Mouse (Mus musculus) MEL (cell line): ENCODE data around the gene 4930568D16Rik. TPM values are rescaled to one million over a fixed set of nuclear protein-coding genes. Genes with fewer than 3 reads are reported as not detected.
A peak's percentile ranks its signal among the peaks of the same experiment; 100 is the strongest.

Source experiments
- DNase-seq: peaks from one replicate; pipeline ENCODE4 v3.0.0; 2011; ENCODE audit warnings: low read depth, low spot score
- H3K27ac ChIP-seq: 2 replicates; pipeline ENCODE4 v1.5.1; 2012; ENCODE audit warnings: low read depth, mild to moderate bottlenecking, control low read depth, low read length, moderate library complexity; ENCODE audit not compliant: control insufficient read depth
- H3K27me3 ChIP-seq, 2 experiments: fragments of 150-350 bp in 1 of 2; sonication (generic) in 1 of 2; 2 replicates each; pipeline ENCODE4 v1.6.1; 2012; ENCODE audit warnings: low read length in 2 of 2, mild to moderate bottlenecking in 2 of 2, improper control_type of control experiment in 1 of 2, moderate library complexity in 1 of 2; ENCODE audit not compliant: insufficient read depth in 2 of 2, control insufficient read depth in 1 of 2
- H3K36me3 ChIP-seq, 2 experiments: 2 replicates each; pipeline ENCODE4 v1.6.1; 2012 to 2014; ENCODE audit warnings: low read length in 2 of 2, improper control_type of control experiment in 1 of 2, inconsistent platforms in 1 of 2, mild to moderate bottlenecking in 1 of 2; ENCODE audit not compliant: insufficient read depth in 2 of 2, control insufficient read depth in 1 of 2
- H3K4me1 ChIP-seq, 2 experiments: fragments of 150-350 bp in 1 of 2; sonication (generic) in 1 of 2; 2 replicates each; pipeline ENCODE4 v1.6.1; 2012; ENCODE audit warnings: low read length in 2 of 2, improper control_type of control experiment in 1 of 2, mild to moderate bottlenecking in 1 of 2; ENCODE audit not compliant: insufficient read depth in 2 of 2, control insufficient read depth in 1 of 2
- H3K4me3 ChIP-seq, 2 experiments: fragments of 150-350 bp in 1 of 2; sonication (generic) in 1 of 2; 2 replicates each; pipeline ENCODE4 v1.5.1; 2012; ENCODE audit warnings: low read depth in 2 of 2, low read length in 2 of 2, mild to moderate bottlenecking in 2 of 2, moderate library complexity in 2 of 2, control low read depth in 1 of 2, improper control_type of control experiment in 1 of 2; ENCODE audit not compliant: control insufficient read depth in 1 of 2, insufficient read depth in 1 of 2
- H3K79me2 ChIP-seq: 2 replicates; pipeline ENCODE4 v1.6.1; 2012; ENCODE audit warnings: mild to moderate bottlenecking, low read length, moderate library complexity; ENCODE audit not compliant: control insufficient read depth, poor library complexity, insufficient read depth
- H3K9ac ChIP-seq: 2 replicates; pipeline ENCODE4 v1.6.1; 2012; ENCODE audit warnings: low read depth, mild to moderate bottlenecking, control low read depth, low read length, moderate library complexity; ENCODE audit not compliant: control insufficient read depth, poor library complexity, severe bottlenecking
- H3K9me3 ChIP-seq: fragments of 150-350 bp; sonication (generic); replicated peaks from 2 replicates; pipeline ENCODE4 v1.6.1; 2012; ENCODE audit warnings: mild to moderate bottlenecking, low read length, improper control_type of control experiment, moderate library complexity; ENCODE audit not compliant: insufficient read depth
- EP300 ChIP-seq, 2 experiments: IDR thresholded peaks; 2 replicates each; pipeline ENCODE4 v1.6.1; 2011; ENCODE audit warnings: improper control_type of control experiment in 2 of 2, low read length in 2 of 2, low read depth in 1 of 2, mild to moderate bottlenecking in 1 of 2
- KAT2A ChIP-seq: conservative IDR thresholded peaks from 2 replicates; pipeline ENCODE4 v1.6.1; 2012; ENCODE audit warnings: low read depth, low read length, improper control_type of control experiment, inconsistent platforms
- NELFE ChIP-seq: IDR thresholded peaks from 2 replicates; pipeline ENCODE4 v1.6.1; 2011; ENCODE audit warnings: low read depth, low read length, improper control_type of control experiment
- NRF1 ChIP-seq: IDR thresholded peaks from 2 replicates; pipeline ENCODE4 v1.6.1; 2014; ENCODE audit warnings: low read depth, mild to moderate bottlenecking, inconsistent platforms, low read length, improper control_type of control experiment, moderate library complexity; ENCODE audit not compliant: poor library complexity, insufficient read depth, severe bottlenecking
- POLR2AphosphoS2 ChIP-seq: IDR thresholded peaks from 2 replicates; pipeline ENCODE4 v1.6.1; 2011; ENCODE audit warnings: low read length, improper control_type of control experiment
- POLR2AphosphoS5 ChIP-seq: IDR thresholded peaks from 2 replicates; pipeline ENCODE4 v1.6.1; 2012; ENCODE audit warnings: low read depth, borderline replicate concordance, mild to moderate bottlenecking, inconsistent platforms, low read length, moderate library complexity, mixed read lengths
- RCOR1 ChIP-seq: IDR thresholded peaks from 2 replicates; pipeline ENCODE4 v1.6.1; 2012; ENCODE audit warnings: low read depth, mild to moderate bottlenecking, inconsistent platforms, low read length, improper control_type of control experiment
- TAL1 ChIP-seq: IDR thresholded peaks from 2 replicates; pipeline ENCODE4 v1.6.1; 2012; ENCODE audit warnings: mild to moderate bottlenecking, inconsistent platforms, low read length, moderate library complexity, mixed read lengths
- TBP ChIP-seq: IDR thresholded peaks from 2 replicates; pipeline ENCODE4 v1.8.0; 2011; ENCODE audit warnings: low read depth, low read length, improper control_type of control experiment
- USF1 ChIP-seq: IDR thresholded peaks from 2 replicates; pipeline ENCODE4 v1.6.1; 2014; ENCODE audit warnings: low read depth, mild to moderate bottlenecking, inconsistent platforms, low read length, improper control_type of control experiment, moderate library complexity
- polyA plus RNA-seq, 2 experiments: library from polyadenylated mRNA; stranded (reverse) in 1 of 2; unstranded in 1 of 2; fragments of >175 nt in 1 of 2; fragments of >200 nt in 1 of 2; gene quantifications; 2 replicates each; pipeline versions ENCODE4 v1.2.1 to v1.2.4; 2012; ENCODE audit warnings: low replicate concordance in 2 of 2, low read depth in 1 of 2; ENCODE audit not compliant: insufficient read length in 2 of 2, insufficient read depth in 1 of 2, missing spikeins in 1 of 2
- total RNA-seq: library from RNA; depleted of rRNA; stranded (reverse); fragments of 300-350 nt; gene quantifications from 2 replicates; pipeline ENCODE4 v1.2.3, GENCODE M21; 2012

The 4930568D16Rik gene
- total and polyA plus RNA-seq, 3 experiments = not detected

DNA sequence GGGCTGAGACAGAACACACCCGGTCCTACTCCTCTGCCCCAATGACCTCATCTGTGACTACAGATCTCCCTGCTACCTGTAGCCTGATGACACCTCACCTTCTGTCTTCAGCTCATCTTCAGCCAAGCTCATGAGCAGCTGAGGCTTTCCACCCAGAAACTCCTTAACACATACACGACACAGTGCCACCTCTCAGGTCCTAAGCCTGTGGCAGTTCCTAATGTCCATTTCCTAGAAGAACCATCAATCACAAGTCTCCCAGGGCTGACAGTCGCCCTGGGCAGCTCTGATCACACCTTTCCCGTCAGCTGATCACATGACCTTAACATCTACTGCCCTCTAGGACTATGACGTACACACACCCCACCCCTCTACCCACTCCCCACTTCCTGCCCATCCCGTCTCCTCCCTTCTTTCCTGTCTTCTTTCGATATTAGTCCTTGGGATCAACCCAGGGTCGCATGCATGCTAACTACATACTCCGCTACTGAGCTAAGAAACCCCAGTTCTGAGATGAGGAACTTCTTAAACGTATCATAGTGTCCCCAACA lies 44.2 kb upstream of the 4930568D16Rik start:
- no peak for DNase-seq
- Histone ChIP-seq H3K4me1 (peaks cover 2% of the 10 kb centered on the region in 2 experiments; a peak in 3 of 4 replicates), H3K27ac (no peak overlapping the region), H3K9me3 (no peaks in the 10 kb centered on the region), H3K9ac (no peak overlapping the region), H3K4me3 (no peak overlapping the region), H3K27me3 (no peaks in the 10 kb centered on the region), H3K79me2 (no peaks in the 10 kb centered on the region), H3K36me3 (peaks cover 1 to 2% of the 10 kb centered on the region in 2 experiments; a peak in 1 of 4 replicates)
- peak; percentile 32; the same call in 1 of the 2 replicates for TF ChIP-seq USF1
- TF ChIP-seq TBP = no peak

DNA sequence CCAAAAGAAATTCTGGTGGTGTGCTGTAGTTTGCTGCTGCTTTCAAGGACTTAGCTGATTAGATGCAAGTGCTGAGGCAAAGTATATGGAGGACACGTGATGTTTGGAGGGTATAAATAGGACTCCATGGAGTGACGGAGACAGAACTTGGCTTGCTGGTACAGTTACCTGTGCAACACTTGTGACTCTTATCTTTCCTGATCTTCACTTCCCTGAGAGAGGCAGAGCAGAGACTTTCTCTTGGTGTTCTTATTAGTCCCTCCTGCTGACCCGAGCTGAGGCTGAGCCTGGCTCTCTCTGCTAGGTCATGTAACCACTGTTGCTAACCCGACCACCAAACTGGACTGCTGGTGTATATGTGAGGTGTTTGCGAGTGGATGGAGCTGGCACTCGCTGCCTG lies 41.9 kb upstream of the 4930568D16Rik start:
- H3K4me3 ChIP-seq = no peak overlapping the region
- H3K4me1 ChIP-seq = no peaks in the 10 kb centered on the region
- peaks cover 0 to 1% of the 10 kb centered on the region in 2 experiments; a peak in 1 of 4 replicates for H3K36me3 ChIP-seq

DNA sequence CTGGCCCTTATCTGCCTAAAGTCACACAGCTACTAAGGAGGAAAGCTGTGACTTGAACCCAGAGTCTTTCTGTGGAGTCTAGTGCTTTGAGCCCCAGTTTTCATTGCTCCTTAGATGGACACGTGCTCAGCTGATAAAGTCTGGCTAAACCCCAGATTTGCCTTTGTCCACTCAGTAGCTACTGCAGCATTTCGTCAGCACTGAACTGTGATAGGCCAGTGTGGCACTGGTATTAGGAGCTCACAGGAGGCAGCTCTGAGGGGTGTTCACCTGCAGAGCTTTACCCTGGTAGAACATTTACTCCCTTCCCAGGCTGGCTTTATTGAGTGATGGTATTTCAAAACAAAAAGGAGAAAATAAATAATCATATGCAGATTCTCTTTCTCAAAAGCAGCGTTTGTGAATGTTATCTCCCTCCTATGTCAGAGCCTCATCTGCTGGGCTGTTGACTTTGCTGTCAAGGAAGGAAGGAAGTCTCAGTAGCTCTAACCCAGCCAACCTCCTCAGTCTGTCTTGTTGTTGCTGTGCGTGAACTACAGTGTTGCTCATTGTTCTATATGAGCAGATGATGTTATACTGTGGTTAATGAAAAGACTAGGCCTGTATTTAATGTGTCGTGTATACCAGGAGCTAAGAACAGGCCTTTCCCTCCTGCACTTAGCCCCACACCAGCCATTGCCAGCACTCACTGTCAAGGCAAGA lies 41.0 kb upstream of the 4930568D16Rik start:
- no peak for TF ChIP-seq TAL1
- H3K36me3 ChIP-seq = peaks cover 0 to 1% of the 10 kb centered on the region in 2 experiments; a peak in 1 of 4 replicates
- no peak overlapping the region for H3K4me3 ChIP-seq
- H3K79me2 ChIP-seq = no peaks in the 10 kb centered on the region
- H3K4me1 ChIP-seq = no peaks in the 10 kb centered on the region
- no peaks in the 10 kb centered on the region for H3K9me3 ChIP-seq
- H3K9ac ChIP-seq = no peak overlapping the region
- DNase-seq = no peak
- no peaks in the 10 kb centered on the region for H3K27me3 ChIP-seq
- H3K27ac ChIP-seq = no peak overlapping the region

More for the DNA sequence above, 41.9 kb upstream of the 4930568D16Rik start:
- H3K27me3 ChIP-seq = no peaks in the 10 kb centered on the region
- H3K79me2 ChIP-seq = no peaks in the 10 kb centered on the region
- DNase-seq = no peak
- no peak overlapping the region for H3K9ac ChIP-seq
- no peak for TF ChIP-seq POLR2AphosphoS2
- no peak for TF ChIP-seq NRF1
- TF ChIP-seq KAT2A = no peak
- TF ChIP-seq EP300 (IDR thresholded peaks at IDR 0.05; ENCODE audit: low read depth in 1 of 2, low read length in 2 of 2) = no peak
- TF ChIP-seq POLR2AphosphoS5 = no peak
- TF ChIP-seq NELFE = no peak
- no peak for TF ChIP-seq RCOR1
- TF ChIP-seq, all 39 proteins: peak for 0
- H3K9me3 ChIP-seq = no peaks in the 10 kb centered on the region
- H3K27ac ChIP-seq = no peak overlapping the region
